ENCODE assay signal across 13 mouse cellular contexts in the genomic region with DNA sequence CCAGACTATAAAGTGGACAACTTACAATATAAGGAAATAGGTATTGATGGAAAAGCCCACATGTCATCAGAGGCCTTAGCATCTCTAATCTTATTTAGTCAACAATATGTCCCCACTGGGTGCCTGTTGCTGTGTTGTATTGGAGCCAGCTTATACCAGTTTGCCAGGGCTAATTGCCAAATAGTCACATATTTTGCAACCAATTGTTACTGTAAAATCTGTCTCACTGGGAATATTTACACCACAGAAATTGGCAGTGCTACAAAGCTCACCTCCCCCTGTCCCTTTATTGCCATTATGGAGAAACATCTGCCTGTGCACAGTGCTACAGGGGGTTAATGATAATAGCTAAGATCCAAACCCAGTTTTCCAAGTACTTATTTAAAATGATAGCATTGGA.
DNase-seq lines count a peak whose midpoint lies in the region; ATAC-seq and TF ChIP-seq lines count a peak whose summit lies in the region.
"Had no signal": no experiment of that assay in that cellular context is flagged by ENCODE, and none has a peak within 500 bp of the region (broad histone marks: within the 10 kb centered on the region; RNA-seq: fewer than 3 reads in every experiment).

No protein-coding gene starts in this region.

- H3K4me1 ChIP-seq in hindbrain, embryonic 14.5 days (replicated peaks; ENCODE audit: control insufficient read depth, insufficient read depth, low read length): no peaks in the 10 kb centered on the region
- no peaks in the 10 kb centered on the region for H3K4me1 ChIP-seq in hindbrain, embryonic 10.5 days (replicated peaks)
- H3K4me1 ChIP-seq: liver, embryonic 13.5 days had no signal

- H3K36me3 ChIP-seq in hindbrain, embryonic 14.5 days (replicated peaks; ENCODE audit: control insufficient read depth, insufficient read depth): no peaks in the 10 kb centered on the region
- no peaks in the 10 kb centered on the region for H3K36me3 ChIP-seq in hindbrain, embryonic 10.5 days
- no peaks in the 10 kb centered on the region for H3K36me3 ChIP-seq in C2C12 (ENCODE audit: control insufficient read depth, insufficient read depth)
- H3K36me3 ChIP-seq: liver, embryonic 13.5 days had no signal

- H3K79me2 ChIP-seq in C2C12 (ENCODE audit: control insufficient read depth, insufficient read depth): no peaks in the 10 kb centered on the region

- TF ChIP-seq CTCF in C2C12 (IDR thresholded peaks at IDR 0.05; ENCODE audit: control insufficient read depth, insufficient read depth, insufficient read length): no peak

- ATAC-seq in hindbrain, embryonic 14.5 days (ENCODE audit: low FRiP score): peak; percentile 82
- ATAC-seq: lung, postnatal 0 days had no signal

- H3K9ac ChIP-seq in hindbrain, embryonic 14.5 days: no peak overlapping the region
- H3K9ac ChIP-seq: liver, embryonic 13.5 days had no signal

- H3K27me3 ChIP-seq in hindbrain, embryonic 14.5 days (ENCODE audit: control insufficient read depth, insufficient read depth, low read length): no peaks in the 10 kb centered on the region
- no peaks in the 10 kb centered on the region for H3K27me3 ChIP-seq in hindbrain, embryonic 10.5 days (ENCODE audit: insufficient read depth, poor library complexity, severe bottlenecking)
- H3K27me3 ChIP-seq in C2C12 (ENCODE audit: control insufficient read depth, insufficient read depth, insufficient read length): no peaks in the 10 kb centered on the region
- H3K27me3 ChIP-seq: liver, embryonic 13.5 days had no signal

- no peaks in the 10 kb centered on the region for H3K9me3 ChIP-seq in hindbrain, embryonic 14.5 days (ENCODE audit: control insufficient read depth, low read length)
- H3K9me3 ChIP-seq in hindbrain, embryonic 10.5 days: no peaks in the 10 kb centered on the region
- H3K9me3 ChIP-seq: liver, embryonic 13.5 days had no signal

- peak; percentile 41 for DNase-seq in cerebellum, adult 9-10 months
- no peak for DNase-seq in cerebellum, adult 8-10 months
- DNase-seq in hindbrain, embryonic 14.5 days (ENCODE audit: low spot score): peak; percentile 68
- DNase-seq in hindbrain, embryonic 10.5 days (ENCODE audit: low spot score): no peak
- peak; percentile 6 to 14 for DNase-seq in cerebellum, postnatal 25 days
- no peak for DNase-seq in right cerebral cortex, postnatal 14 days
- DNase-seq in urinary bladder, postnatal 4 days (ENCODE audit: low spot score in 2 of 2): no peak
- DNase-seq: adrenal gland, adult 8-10 months; kidney, adult 8-10 months; kidney, postnatal 4 days; liver, embryonic 13.5 days had no signal

- no peak overlapping the region for H3K27ac ChIP-seq in hindbrain, embryonic 14.5 days
- H3K27ac ChIP-seq in hindbrain, embryonic 10.5 days: no peak overlapping the region
- H3K27ac ChIP-seq: liver, embryonic 13.5 days had no signal

- no peak overlapping the region for H3K4me2 ChIP-seq in hindbrain, embryonic 14.5 days (replicated peaks)
- H3K4me2 ChIP-seq: liver, embryonic 13.5 days had no signal

- H3ac ChIP-seq in C2C12 (ENCODE audit: control insufficient read depth, insufficient read length, low read depth): no peak overlapping the region

- H3K4me3 ChIP-seq in hindbrain, embryonic 14.5 days (replicated peaks; ENCODE audit: low read length): no peak overlapping the region
- H3K4me3 ChIP-seq in hindbrain, embryonic 10.5 days: no peak overlapping the region
- H3K4me3 ChIP-seq in C2C12 (ENCODE audit: insufficient read depth, poor library complexity, severe bottlenecking): no peak overlapping the region
- H3K4me3 ChIP-seq: liver, embryonic 13.5 days had no signal

- no peaks in the 10 kb centered on the region for H3K79me3 ChIP-seq in C2C12 (ENCODE audit: low read depth)

TF ChIP-seq in C2C12, 6 proteins besides CTCF, POLR2A, EP300 and RAD21:
- TF ChIP-seq MYOG (IDR thresholded peaks at IDR 0.05; ENCODE audit: control insufficient read depth, extremely low read depth, insufficient read length): no peak
- peak; percentile 72 for TF ChIP-seq CEBPB (IDR thresholded peaks at IDR 0.05; ENCODE audit: low read depth)

Comparison
In these comparisons a context has a peak if more than half of its experiments do, and no peak if none do; other contexts are left out.
1. DNase-seq: peak in cerebellum, adult 9-10 months (single experiment), hindbrain, embryonic 14.5 days (single experiment) and cerebellum, postnatal 25 days (2 of 2); none in cerebellum, adult 8-10 months (single experiment), hindbrain, embryonic 10.5 days (single experiment), right cerebral cortex, postnatal 14 days (single experiment) and urinary bladder, postnatal 4 days (0 of 2).